Mouse (Mus musculus): Measurements from ENCODE around the gene Rasa3. TPM values are rescaled to one million over a fixed set of nuclear protein-coding genes. Genes with fewer than 3 reads are reported as not detected.

Rasa3 gene
- total RNA-seq, 1 experiment from 2014 or later = 104 TPM

DNA sequence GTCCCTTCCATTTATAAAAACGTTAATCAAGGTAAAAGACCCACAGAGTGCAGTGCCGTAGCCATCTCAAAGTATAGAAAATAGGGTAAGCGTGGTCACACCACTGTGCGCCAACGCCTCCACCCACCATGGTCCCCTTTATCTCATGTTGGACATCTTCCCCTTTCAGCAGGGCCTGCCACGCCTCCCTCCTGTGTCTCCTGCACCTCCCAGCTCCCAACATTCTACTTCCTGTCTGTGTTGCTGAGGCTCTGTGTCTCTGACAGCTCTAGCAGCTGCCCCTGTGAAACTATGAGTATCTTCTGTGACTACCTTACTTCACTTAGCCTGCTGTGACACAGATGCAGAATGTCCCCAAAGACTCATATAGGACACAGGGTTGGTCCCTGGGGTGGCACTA lies 45.1 kb downstream of the Rasa3 start:
- peak in 1 of 2 experiments; percentile 26; a peak in 1 of 4 replicates for ATAC-seq (replicated peaks in 1 of 2; ENCODE audit: insufficient read depth in 1 of 2, low FRiP score in 2 of 2, low TSS enrichment in 1 of 2, low read depth in 1 of 2, poor library complexity in 2 of 2, severe bottlenecking in 2 of 2)

DNA sequence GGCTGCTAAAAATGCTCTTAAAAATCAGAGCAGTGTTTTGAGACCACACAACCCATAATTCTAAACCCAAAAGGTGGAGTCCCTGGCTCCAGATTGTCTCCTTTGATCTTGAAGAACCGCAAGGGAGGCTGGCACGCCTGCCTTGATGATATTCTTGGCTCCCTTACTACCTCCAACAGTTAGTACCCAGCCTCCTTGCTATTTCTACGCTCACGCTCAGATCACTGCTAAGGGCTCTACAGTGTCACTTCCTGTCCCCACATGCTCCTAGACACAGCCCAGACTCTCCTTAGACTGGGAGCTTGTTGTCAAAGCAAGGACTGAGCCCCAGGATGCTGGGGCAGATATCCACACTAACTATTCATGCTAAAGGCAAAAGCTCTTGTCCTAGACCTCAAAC lies 46.6 kb downstream of the Rasa3 start:
- no peak for ATAC-seq (replicated peaks in 1 of 2; ENCODE audit: insufficient read depth in 1 of 2, low FRiP score in 2 of 2, low TSS enrichment in 1 of 2, low read depth in 1 of 2, poor library complexity in 2 of 2, severe bottlenecking in 2 of 2)

DNA sequence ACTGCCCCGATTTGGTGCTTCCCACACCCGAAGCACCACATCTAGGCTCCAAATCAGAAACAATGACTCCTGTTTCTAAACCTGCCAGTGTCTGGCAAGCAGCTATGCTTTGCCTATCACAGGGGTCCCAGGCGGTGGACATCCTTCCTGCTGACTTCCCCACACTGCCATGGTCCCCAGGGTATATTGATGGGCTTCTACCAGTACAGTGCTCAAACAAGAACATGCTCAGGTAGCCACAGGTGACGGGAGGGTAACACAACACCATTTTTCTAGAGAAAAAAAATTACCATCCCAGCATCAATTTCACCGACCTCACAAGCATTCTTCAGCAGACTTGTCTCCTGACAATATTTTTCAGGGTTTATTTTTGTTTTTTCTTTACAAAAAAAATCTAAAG lies 47.2 kb downstream of the Rasa3 start:
- ATAC-seq (replicated peaks in 1 of 2; ENCODE audit: insufficient read depth in 1 of 2, low FRiP score in 2 of 2, low TSS enrichment in 1 of 2, low read depth in 1 of 2, poor library complexity in 2 of 2, severe bottlenecking in 2 of 2) = no peak

DNA sequence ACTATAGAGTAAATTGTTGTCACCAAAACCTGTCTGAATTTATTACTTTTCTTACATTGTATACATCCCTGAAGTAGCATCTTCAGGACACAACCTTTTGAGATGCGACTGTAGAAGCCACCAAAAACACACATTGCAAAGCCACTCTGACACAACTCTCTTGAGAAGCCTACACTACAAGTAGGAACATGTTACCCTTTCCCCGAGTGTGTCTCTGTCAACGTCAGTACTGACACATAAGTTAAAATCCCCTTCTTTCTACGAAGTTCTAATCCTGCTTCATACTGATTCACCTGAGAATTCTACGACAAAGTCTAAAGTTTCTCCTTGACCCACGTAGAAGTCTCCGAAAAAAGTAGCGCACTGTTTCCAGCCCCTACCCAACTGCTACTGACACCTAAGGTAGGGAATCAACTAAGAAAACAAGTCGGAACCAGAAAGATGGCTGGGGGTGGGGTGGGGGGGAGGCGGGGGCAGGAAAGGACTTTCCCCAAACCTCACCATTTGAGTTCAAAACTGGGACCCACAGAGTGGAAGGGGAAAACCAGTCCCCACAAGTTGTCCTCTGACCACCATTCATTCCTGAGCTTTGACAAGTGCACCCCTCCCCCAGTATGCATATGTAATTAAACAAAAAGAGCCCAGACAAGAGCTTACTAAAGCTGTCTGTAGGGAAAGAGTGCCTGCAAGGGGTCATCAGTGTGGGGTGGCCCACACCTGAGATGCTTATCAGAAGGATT lies 47.9 kb downstream of the Rasa3 start:
- ATAC-seq (replicated peaks in 1 of 2; ENCODE audit: insufficient read depth in 1 of 2, low FRiP score in 2 of 2, low TSS enrichment in 1 of 2, low read depth in 1 of 2, poor library complexity in 2 of 2, severe bottlenecking in 2 of 2) = no peak

- no peak for ATAC-seq (replicated peaks in 1 of 2; ENCODE audit: insufficient read depth in 1 of 2, low FRiP score in 2 of 2, low TSS enrichment in 1 of 2, low read depth in 1 of 2, poor library complexity in 2 of 2, severe bottlenecking in 2 of 2)
These were observed 49.3 kb downstream of the Rasa3 start for GRCm38 (mm10) chr8:13628067-13628466.

GRCm38 (mm10) chr8:13627591-13627990 lies 49.8 kb downstream of the Rasa3 start:
- peak in 1 of 2 experiments; percentile 13; a peak in 1 of 4 replicates for ATAC-seq (replicated peaks in 1 of 2; ENCODE audit: insufficient read depth in 1 of 2, low FRiP score in 2 of 2, low TSS enrichment in 1 of 2, low read depth in 1 of 2, poor library complexity in 2 of 2, severe bottlenecking in 2 of 2)

DNA sequence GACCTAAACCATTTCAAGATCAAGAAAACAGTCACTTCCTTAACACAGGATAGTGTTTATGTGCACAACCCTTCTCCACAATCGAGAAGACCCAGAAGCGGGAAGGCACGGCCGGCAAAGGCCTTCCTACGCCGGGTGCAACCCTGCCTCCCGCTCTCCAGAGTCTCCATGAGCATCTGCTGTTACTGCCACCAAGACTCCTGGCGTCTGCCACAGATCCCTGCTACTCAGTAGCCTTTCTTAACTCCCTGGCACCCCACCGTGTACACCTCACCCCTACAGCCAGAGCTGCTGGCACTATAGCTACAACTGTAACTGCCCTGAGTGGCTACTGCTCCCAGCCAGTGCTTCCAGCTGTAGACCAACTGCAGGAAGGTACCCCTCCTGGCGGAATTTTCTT lies 51.3 kb downstream of the Rasa3 start:
- no peak for ATAC-seq (replicated peaks in 1 of 2; ENCODE audit: insufficient read depth in 1 of 2, low FRiP score in 2 of 2, low TSS enrichment in 1 of 2, low read depth in 1 of 2, poor library complexity in 2 of 2, severe bottlenecking in 2 of 2)

GRCm38 (mm10) chr8:13625281-13625970 lies 52.0 kb downstream of the Rasa3 start:
- ATAC-seq (replicated peaks in 1 of 2; ENCODE audit: insufficient read depth in 1 of 2, low FRiP score in 2 of 2, low TSS enrichment in 1 of 2, low read depth in 1 of 2, poor library complexity in 2 of 2, severe bottlenecking in 2 of 2) = no peak

GRCm38 (mm10) chr8:13624863-13625262 lies 52.5 kb downstream of the Rasa3 start:
- ATAC-seq (replicated peaks in 1 of 2; ENCODE audit: insufficient read depth in 1 of 2, low FRiP score in 2 of 2, low TSS enrichment in 1 of 2, low read depth in 1 of 2, poor library complexity in 2 of 2, severe bottlenecking in 2 of 2) = peak; percentile 28 to 29; a peak in 3 of 4 replicates

DNA sequence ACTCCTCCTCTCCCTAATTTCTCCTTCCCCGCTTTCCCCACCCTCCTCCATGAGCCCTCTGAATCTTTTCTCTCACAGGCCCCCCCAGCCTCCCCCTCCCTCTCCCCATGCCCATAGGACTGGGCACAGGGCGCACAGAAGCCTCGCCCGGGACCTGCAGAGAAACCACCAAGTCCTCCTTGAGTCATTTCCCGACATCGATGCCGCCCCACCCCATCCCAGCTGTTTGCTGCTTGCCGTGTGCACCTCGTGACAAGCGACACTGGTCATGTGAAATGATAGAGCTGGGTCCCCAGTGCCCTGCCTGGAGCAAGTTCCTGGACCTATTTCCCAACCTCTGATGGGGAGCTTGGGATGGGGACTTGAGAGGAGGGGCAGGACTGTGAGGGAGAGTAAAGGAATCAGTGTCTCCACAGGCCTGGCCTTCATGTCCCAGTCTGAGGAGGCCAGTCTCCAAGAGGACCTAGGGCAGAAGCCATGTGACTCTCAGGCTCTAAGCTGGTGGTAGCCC lies 53.4 kb downstream of the Rasa3 start:
- peak; percentile 55 to 71 for ATAC-seq (replicated peaks in 1 of 2; ENCODE audit: insufficient read depth in 1 of 2, low FRiP score in 2 of 2, low TSS enrichment in 1 of 2, low read depth in 1 of 2, poor library complexity in 2 of 2, severe bottlenecking in 2 of 2)

DNA sequence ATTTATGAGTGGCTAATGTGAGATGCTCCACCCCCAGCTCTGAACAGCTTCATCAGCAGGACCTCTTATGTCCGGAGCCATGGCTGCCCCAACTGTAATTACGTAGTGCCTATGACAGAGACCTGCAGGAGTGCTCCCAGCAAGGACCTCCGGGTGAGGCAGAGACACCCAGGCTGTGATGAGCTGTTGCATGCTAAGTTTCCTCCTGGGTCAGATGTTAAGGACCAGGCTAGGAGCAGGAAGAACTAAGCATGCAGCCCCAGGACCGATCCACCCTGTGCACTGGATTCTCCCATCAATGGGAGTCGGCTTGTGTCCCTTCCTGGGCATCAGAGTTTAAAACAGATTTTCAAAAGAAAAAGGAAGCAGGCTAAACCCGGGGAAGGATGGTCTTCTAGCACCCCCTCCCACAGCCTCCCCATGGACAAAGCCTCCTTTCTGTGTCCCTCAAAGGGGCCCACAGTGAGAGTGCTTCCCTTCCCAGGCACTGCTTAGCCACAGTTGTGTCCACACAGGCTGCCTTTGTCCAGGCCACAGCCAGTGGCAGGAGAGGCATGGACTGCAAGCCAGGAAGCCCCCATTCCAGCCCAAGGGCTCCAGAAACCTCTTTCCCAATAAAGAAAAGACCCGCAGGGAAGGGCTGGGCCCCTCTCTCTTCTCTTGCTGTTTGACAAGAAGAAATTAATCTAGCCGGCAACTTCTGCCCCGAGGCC lies 54.2 kb downstream of the Rasa3 start:
- no peak for ATAC-seq (replicated peaks in 1 of 2; ENCODE audit: insufficient read depth in 1 of 2, low FRiP score in 2 of 2, low TSS enrichment in 1 of 2, low read depth in 1 of 2, poor library complexity in 2 of 2, severe bottlenecking in 2 of 2)

DNA sequence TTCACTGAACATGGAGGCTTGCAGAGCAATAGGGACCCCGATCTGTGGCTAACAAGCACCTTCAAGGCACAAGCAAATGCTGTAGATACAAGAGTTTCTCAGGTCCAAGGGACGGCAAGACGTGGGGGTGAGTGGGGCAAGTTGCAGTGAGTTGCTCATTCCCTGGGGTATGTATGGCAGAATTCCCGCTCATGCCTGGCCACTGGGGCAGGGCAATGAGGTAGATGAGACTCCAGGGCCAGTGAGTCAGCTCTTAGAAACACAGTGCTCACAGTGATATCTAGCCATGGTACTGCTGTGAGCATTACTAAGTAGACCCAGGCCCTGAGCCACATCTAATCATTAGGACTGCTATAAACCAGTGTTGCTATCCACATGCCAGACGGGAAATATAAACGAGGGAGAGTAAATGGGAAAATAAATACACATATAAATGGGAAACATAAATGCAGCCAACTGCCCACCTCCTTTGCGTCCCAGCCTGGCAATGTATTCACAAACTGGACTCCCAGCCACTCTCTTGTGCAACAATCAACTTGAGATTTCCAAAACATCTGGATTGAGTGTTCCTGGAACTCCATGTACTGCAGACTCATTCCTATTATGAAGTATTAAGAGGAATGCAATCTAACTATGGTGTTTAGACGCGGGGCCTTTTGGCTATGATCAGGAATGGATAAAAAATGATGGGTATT lies 57.0 kb downstream of the Rasa3 start:
- no peak for ATAC-seq (replicated peaks in 1 of 2; ENCODE audit: insufficient read depth in 1 of 2, low FRiP score in 2 of 2, low TSS enrichment in 1 of 2, low read depth in 1 of 2, poor library complexity in 2 of 2, severe bottlenecking in 2 of 2)

DNA sequence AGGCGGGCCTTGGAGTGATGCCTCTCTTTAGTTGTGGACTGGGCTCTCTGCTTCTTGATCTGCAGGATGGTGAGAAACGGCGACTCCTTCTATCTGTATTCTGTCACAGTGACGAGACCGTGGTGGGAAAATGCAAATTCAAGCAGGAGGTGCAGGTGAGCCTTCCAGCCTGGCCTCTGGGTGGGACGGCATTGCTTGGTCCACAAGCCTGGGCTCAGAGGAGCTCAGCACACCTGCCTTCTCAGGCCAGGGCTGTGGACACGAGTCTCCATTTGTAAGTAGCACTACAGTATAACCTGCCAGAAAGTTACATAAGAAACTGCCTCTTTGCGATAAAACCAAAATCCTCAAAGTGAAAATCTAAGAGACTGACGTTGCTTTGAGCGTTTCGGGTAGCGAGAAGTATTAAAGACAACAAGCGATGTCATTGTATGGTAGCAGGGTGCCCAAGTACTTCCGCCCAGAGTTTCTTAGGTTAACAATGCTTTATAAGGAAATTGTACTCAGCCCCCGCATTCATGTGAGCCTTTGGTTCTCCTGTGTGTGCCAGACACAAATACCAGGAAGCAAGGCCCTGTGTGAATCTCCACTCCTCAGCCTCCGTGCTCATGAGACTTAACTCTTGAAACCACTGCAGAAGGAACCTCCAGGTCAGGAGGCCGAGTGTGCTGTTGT lies 60.4 kb downstream of the Rasa3 start:
- ATAC-seq (replicated peaks in 1 of 2; ENCODE audit: insufficient read depth in 1 of 2, low FRiP score in 2 of 2, low TSS enrichment in 1 of 2, low read depth in 1 of 2, poor library complexity in 2 of 2, severe bottlenecking in 2 of 2) = no peak

DNA sequence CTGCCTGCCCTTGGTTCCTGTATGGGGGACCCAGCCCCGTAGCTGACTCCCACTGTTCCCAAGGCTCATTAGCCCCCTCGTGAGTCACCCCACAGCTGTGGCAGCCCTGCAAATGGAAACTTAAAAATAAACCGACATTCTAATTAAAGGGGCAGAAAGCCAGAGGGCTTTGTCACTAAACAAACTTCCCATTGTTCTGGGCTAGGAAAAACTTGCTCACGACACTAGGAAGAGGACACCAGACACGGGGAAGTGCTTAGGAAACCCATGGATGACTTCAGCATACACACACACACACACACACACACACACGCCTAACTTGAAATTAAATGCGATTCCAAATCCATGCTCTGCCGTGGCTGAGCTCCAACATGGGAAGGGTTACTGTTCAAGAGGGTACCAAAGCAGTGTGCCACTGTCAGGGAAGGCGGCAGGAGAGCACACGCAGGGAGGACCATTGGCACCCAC lies 62.4 kb downstream of the Rasa3 start:
- no peak for ATAC-seq (replicated peaks in 1 of 2; ENCODE audit: insufficient read depth in 1 of 2, low FRiP score in 2 of 2, low TSS enrichment in 1 of 2, low read depth in 1 of 2, poor library complexity in 2 of 2, severe bottlenecking in 2 of 2)

- no peak for ATAC-seq (replicated peaks in 1 of 2; ENCODE audit: insufficient read depth in 1 of 2, low FRiP score in 2 of 2, low TSS enrichment in 1 of 2, low read depth in 1 of 2, poor library complexity in 2 of 2, severe bottlenecking in 2 of 2)
These were observed 63.3 kb downstream of the Rasa3 start for GRCm38 (mm10) chr8:13614136-13614535.

DNA sequence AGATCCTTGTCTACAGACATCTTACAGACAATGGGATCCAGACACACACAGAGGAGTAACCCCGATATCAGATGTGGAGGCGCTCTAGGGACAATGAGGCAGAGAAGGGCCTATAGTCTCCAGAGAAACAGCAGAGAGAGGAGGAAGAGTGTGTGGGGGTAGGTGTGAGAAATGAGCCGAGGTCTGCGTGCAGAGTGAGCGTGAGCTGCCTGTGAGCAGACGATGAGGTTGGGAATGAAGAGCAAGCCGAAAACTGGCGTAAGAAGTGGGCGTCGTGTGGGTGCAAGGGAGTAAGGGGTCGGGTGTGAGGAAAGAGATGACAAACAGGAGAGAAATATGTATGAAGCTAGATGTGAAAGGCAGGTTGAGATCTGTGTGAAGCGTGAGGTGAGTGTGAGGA lies 65.7 kb downstream of the Rasa3 start:
- no peak for ATAC-seq (replicated peaks in 1 of 2; ENCODE audit: insufficient read depth in 1 of 2, low FRiP score in 2 of 2, low TSS enrichment in 1 of 2, low read depth in 1 of 2, poor library complexity in 2 of 2, severe bottlenecking in 2 of 2)

GRCm38 (mm10) chr8:13609971-13610370 lies 67.4 kb downstream of the Rasa3 start:
- no peak for ATAC-seq (replicated peaks in 1 of 2; ENCODE audit: insufficient read depth in 1 of 2, low FRiP score in 2 of 2, low TSS enrichment in 1 of 2, low read depth in 1 of 2, poor library complexity in 2 of 2, severe bottlenecking in 2 of 2)
